Mouse (Mus musculus): ENCODE measurements around the gene Catsper2.
"Not testable (repeated sequence)": the region's sequence is repeated elsewhere in the genome, so short reads cannot be mapped to it uniquely, and the experiment has no call there.

The Catsper2 gene

DNA sequence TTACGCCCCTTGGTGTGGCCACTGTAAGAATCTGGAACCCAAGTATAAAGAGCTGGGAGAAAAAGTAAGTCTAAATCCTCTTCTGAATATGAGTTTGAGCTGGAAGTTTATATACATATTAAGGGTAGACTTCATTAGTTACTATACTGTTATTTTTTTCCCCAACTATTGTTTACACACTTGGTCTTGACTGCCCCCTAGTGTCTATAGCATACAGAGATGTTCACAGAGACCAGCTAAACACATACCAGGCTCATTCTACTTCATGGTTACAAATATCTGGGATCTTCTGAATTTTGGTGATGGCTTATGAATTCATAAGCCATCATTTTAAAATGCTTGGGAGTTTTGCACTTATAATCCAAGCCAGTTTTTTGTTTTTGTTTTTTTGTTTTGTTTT is 21.3 kb upstream of the Catsper2 start:
- no peak for DNase-seq (ENCODE audit: low spot score)

- DNase-seq (ENCODE audit: low spot score), result no peak
Observed at GRCm38 (mm10) chr2:121425890-121426289, 12.3 kb upstream of the Catsper2 start.

- no peak for DNase-seq (ENCODE audit: low spot score)
Observed at GRCm38 (mm10) chr2:121423166-121423565, 9.6 kb upstream of the Catsper2 start.

GRCm38 (mm10) chr2:121418476-121418875 is 4.9 kb upstream of the Catsper2 start:
- no peak for DNase-seq (ENCODE audit: low spot score)

DNA sequence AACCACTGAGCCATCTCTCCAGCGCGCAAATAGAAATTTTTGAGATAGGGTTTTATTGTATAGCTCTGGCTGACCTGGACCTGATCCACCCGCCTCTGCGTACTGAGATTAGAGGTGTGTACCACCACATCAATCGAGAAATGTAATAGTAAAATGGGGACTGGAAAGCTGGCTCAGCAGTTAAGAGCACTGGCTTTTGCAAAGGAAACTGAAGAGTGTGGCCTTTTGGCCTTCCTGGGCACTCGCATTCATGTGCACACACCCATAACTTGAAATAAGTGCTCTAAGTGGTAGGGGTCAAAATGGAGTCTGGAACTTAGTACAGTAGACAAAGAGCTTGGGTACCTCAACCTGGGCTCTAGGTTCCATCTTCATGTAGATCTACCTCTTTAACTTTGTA is 2.8 kb upstream of the Catsper2 start:
- no peak for DNase-seq (ENCODE audit: low spot score)

GRCm38 (mm10) chr2:121415591-121415990 is 2.0 kb upstream of the Catsper2 start:
- no peak for DNase-seq (ENCODE audit: low spot score)

DNA sequence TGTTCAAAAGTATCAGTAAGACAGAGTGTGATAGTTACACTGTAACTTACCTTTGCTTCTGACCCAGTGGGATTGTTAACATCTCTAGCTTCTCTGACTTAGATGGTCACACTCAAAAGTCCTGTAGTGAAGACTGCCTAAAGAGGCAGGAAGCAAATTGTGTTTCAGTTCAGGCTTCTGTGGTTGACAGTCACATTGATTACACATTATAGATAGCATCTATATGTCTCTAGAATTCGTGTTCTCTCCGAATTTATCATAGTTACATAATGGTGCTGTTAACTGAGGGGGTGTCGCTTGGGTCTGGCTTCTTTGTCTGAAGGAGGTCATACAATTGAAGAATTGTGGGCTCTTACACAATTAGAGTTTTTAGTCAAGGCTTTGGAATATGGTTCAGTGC is 1.5 kb upstream of the Catsper2 start:
- DNase-seq (ENCODE audit: low spot score), result no peak

DNA sequence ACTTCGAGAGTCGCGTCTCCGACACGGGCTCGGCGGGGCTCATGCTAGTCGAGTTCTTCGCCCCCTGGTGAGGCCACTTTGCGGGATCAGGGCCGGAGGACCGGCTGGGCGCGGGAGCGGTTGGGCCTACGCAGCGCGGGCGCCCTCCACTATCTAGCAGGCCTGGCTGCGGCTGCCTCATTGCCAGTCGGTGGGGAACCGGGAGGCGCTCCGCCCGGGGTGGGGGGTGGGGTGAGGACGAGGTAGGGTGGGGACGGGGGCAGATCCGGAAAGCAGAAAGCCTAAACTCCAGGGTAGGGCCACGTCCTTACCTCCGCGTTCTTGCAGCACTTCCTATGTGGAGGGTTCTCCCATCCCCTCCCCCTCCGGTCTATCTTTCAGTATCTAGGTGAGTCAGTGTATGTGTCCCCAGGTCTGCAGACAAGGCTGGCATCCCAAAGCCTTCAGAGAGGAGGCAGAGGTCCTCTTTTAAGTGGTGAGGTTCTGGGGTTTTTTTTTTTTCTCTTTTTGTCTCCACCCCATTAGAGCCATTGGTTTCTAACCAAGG is 620 bp upstream of the Catsper2 start:
- peak; percentile 62 for DNase-seq (ENCODE audit: low spot score)

GRCm38 (mm10) chr2:121412843-121413386 is 677 bp downstream of the Catsper2 start:
- DNase-seq (ENCODE audit: low spot score), result peak; percentile 62

GRCm38 (mm10) chr2:121408160-121408559 is 5.4 kb downstream of the Catsper2 start:
- peak; percentile 73 for DNase-seq (ENCODE audit: low spot score)

DNA sequence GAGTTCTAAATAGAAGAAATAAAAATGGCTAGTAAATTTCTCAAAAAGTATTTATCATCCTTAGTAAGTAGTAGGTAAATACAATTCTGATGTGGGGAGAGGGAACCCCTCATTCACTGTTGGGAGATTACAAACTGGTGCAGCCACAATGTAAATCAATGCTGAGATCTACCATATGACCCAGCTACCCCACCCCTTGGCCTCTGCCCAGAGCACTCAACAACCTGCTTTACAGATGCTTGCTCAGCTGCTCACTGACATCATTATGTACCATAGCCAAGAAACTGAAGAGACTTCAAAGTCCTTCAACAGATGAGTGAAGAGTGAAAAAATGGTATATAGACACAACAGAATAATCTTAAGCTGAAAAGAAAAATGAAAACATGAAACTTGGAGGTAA is 10.3 kb downstream of the Catsper2 start:
- DNase-seq (ENCODE audit: low spot score), result no peak

DNA sequence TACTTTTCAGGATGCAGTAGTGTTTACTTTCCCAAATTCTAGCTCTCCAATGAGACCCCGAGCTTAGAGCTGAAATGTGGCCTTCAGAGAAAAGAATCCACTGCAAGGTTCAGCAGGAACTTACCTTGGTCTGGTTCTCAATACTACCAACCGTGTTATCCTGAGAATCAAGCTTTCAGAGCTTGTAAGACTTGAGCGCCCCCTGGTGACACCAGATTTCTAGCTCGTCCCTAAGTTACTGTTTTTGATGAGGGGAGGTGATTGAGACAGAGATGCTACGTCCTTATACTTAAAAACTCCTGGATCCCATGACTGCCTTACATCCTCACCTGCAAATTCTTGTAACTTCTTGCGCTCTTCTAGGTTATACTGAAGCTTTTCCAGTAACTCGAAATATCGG is 17.0 kb downstream of the Catsper2 start:
- DNase-seq (ENCODE audit: low spot score), result peak; percentile 75

DNA sequence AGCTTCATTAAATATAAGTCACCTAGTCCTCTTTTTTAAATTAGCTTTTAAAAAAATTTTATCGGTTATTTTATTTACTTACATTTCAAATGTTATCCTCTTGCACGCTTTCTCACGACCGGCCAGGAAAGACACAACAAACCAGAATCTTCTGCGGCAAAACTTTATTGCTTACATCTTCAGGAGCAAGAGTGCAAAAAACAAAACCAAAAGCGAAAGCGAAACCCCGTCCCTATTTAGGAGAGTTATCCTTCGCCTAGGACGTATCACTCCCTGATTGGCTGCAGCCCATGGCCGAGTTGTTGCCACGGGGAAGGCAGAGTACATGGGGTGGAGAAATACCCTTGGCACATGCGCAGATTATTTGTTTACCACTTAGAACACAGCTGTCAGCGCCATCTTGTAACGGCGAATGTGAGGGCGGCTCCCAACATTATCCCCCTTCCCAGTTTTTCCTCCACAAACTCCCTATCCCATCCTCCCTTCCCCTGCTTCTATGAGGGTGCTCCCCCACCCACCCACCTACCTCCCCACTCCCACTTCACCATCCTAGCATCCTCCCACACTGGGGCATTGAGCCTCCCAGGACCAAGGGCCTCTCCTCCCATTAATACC is 26.5 kb downstream of the Catsper2 start, which contains the start of gene Strc:
TSS of gene Strc (minus strand) at position 208 of the 615 bp plus-strand sequence.
- DNase-seq (ENCODE audit: low spot score), result not testable (repeated sequence)

GRCm38 (mm10) chr2:121374766-121375165 is 38.8 kb downstream of the Catsper2 start:
- DNase-seq (ENCODE audit: low spot score), result no peak

- no peak for DNase-seq (ENCODE audit: low spot score)
Observed at GRCm38 (mm10) chr2:121372266-121372665, 41.3 kb downstream of the Catsper2 start.

DNA sequence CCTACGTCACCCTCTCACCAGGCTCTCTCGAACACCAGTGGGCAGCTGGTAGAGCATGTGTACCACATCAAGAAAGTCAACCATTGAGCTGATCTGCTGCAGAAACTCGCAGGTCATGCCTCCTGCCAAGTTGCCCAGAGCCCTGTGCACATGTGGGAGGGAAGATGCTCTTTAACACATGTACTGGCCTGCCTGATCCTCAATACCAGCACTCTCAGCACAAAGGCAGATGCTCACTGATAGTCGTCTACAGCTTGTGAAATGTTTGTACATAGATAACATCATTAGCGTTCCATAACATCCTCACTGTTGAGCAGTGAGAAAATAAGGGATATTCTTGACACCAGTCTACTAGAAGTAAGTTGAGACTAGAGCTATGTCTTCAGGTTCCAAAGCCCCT is 42.7 kb downstream of the Catsper2 start:
- DNase-seq (ENCODE audit: low spot score), result no peak

DNA sequence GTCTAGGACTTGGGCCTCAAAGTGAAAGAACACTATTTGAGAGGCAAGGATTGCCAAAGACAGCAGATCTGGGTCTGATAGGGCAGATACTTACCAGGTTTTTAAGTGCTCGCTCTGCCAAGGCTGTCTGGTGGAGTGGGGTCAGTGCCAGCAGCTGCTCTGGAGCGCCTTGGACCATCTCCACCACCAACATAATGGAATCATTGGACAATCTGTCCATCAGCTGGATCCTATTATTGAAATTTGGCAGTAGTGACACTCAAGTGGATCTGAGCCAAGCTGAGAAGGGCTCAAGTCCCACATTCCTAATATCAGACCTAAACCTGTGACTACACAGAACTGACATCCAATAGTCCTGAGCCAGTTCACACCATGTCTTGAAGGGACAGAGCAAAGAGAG is 44.8 kb downstream of the Catsper2 start:
- no peak for DNase-seq (ENCODE audit: low spot score)

DNA sequence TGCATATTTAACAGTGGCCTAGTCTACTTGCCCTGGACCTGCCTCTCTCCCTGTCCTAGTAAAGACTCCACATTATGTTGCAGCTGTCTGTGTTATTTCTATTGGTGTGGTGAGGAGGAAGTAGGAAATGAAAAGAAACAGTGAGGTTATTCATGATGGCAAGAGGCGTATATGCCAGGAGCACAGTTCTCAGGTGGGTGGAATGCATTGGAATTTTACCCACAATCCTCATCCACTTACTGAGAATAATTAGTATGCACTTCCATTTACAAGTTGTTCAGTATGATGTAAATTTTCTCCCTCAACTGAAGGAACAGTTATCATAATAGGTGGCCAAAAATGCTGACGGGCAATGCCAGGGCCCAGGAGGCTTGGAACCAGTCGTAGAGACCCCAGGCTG is 49.9 kb downstream of the Catsper2 start:
- no peak for DNase-seq (ENCODE audit: low spot score)

DNA sequence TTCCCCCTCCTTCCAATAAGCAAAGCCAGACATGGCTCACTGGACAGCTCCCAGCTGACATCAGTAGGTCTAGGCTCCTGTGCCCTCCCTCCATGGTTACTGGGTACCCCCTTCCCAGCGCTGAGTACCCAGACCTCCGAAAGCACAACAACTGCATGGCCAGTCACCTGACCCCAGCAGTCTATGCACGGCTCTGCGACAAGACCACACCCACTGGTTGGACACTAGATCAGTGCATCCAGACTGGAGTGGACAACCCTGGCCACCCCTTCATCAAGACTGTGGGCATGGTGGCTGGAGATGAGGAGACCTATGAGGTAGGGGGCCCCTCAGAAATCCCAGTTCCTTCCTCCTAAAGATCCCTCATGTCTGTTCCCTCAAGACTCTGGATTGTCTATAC is 54.1 kb downstream of the Catsper2 start:
- no peak for DNase-seq (ENCODE audit: low spot score)

DNA sequence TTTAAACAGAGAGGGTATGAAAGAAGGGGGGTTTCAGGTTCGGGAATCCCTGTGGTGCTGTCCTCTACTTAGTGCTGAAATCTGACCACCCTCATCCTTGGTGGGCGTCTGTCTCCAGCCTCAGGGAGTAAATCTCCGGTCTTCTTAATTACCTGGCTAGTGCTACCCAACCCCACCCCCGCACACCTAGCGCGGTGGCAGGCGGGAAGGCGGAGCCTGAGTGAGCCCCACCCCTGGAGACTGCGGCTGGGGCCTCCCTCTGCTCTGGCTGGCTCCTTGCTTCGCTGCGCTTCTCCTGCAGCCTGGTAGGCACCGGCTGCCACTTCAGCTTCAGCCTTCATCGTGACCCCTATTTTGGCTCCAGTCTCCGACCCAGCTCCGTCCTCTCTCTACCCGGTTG is 55.2 kb downstream of the Catsper2 start:
- DNase-seq (ENCODE audit: low spot score), result no peak

GRCm38 (mm10) chr2:121357961-121358360 is 55.6 kb downstream of the Catsper2 start:
- no peak for DNase-seq (ENCODE audit: low spot score)

DNA sequence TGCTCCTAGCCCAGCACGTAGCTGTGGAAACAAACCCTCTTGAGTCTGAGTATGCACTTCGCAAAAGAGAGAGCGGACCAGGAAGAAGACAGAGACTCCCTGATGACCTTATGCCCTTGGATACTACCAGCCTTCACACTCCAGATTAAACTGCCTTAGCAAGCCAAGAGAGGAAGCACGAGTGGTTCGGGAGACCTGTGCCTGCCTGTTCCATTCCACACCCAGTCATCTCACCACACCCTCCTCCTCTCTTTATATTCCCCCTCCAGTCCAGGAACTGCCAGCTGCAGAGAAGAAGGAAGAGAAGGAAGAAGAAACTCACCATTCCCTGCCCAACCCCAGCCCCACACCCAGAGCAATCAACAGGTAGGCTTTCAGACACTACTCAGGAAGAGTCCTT is 56.1 kb downstream of the Catsper2 start, which contains the start of gene Ckmt1:
TSS of gene Ckmt1 (plus strand) at position 221 of the 400 bp plus-strand sequence.
- no peak for DNase-seq (ENCODE audit: low spot score)

GRCm38 (mm10) chr2:121354820-121355592 is 58.6 kb downstream of the Catsper2 start, which contains the start of gene Ppip5k1:
Ppip5k1 (minus strand) TSS chr2:121355396.
- DNase-seq (ENCODE audit: low spot score), result peak; percentile 91
